Mouse (Mus musculus) right cerebral cortex, postnatal 4 days (tissue): ENCODE data around the gene Dok1.
A peak's percentile ranks its signal among the peaks of the same experiment; 100 is the strongest.

Experiments
- DNase-seq: peaks from one replicate; pipeline ENCODE4 v3.0.0-alpha.2; 2022

The Dok1 gene

DNA sequence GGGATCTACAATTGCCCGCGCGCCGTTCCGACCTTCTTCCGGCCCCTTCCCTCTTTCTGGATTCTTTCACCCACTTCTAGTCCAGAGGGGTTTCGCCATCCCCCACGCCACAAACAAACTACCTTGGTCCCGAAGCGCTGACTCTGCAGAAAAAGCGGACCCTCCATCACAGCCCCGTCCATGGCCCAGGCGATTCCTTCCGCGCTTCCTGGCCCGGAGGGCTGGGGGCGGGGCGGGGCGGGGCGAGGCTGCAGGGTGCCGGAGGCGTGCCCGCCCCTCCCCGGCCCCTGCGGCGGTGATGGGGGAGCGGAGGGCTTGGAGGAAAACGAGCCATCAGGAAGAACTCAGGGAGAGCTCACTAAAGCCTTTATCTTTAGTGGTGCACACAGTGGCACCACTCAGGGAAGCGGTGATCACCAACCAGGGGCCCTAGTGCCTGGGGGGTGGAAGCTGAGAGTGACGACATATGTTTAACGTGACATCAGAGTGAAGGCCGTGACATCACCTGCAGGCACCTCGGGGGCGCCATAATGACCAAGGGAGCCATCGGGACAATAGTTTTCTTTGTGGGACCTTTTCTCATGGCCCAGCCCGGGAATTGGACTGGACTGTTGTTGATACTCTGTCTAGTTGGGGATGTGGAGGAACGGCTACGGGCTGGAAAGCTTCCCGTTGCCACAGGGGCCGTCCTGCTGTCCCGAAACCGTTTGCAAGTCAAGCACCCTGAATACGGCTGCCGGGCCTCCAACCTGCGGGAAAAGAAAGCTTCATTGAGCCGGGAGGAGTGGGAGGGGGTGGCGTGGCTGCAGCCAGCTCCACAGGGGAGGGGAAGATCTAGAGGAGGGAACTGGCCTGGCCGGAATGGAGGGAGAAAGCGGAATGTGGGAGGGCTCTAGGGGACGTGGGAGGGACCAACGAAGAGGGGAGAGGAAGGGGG is at the start of gene Dok1, which contains the start of gene Loxl3:
Gene Dok1, minus strand, starts transcription at position 223 of the 937 bp plus-strand sequence.
Gene Loxl3, plus strand, starts transcription at position 925 of the 937 bp plus-strand sequence.
- peak; percentile 36 for DNase-seq

- DNase-seq, result no peak
These were observed 46.9 kb upstream of the Dok1 start for GRCm38 (mm10) chr6:83080210-83080609.

DNA sequence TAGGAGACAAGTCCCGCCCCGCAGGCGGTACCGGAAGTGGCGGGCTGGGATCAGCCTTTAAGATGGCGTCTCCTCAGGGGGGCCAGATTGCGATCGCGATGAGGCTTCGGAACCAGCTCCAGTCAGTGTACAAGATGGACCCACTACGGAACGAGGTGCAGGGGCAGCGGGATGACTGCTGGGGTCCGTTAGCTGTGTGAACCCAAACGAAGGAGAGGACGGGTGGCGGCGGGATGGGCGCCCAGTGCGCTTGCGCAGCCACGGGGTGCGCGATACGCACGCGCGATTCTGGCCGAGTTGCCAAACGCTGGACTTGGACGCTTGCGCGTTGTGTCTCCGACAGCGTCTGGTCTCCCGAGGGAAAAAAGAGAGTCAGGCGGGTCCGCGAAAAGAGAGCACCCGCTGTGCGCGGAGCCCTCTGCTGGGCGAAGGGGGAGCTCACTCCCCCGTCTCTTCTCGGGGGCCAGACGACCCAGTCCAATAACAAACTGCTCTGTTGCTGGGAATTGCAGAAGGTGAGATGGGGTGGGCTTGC is 45.1 kb upstream of the Dok1 start:
- peak; percentile 100 for DNase-seq

DNA sequence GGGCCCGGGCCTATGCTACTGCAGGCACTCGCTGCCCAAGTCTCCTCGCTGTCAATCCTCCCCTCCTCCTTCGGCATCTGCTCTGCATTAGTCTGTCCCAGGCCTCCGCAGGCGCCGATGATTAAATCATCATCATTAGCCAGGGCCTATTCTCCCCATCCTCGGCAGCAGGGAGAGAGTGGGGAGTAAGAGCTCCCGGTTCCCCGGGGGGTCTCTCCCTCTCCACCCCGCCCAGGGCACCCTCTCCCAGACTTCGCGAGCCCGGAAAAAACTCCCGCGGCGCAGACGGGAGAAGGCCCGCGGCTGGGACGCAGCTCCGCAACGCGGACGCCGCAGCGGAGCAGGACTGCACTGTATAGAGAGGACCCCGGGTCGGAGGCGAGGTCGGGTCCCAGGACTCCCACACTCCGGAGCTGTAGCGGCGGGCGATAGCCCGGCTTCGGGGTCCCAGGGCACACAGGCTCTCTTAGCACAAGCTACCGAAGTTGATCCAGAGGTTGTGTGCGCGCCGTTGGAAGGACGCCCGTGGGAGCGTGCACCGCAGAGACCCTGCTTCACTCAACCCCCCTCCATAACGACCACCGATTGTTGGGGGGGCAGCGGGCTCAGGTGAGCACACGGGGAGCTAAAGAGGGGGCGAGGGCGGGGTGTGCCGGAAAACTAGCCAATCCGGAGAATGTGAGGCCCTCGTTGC is 44.5 kb upstream of the Dok1 start, which contains the start of gene Pcgf1:
Gene Pcgf1, plus strand, starts transcription at position 240 of the 694 bp plus-strand sequence.
- no peak for DNase-seq

DNA sequence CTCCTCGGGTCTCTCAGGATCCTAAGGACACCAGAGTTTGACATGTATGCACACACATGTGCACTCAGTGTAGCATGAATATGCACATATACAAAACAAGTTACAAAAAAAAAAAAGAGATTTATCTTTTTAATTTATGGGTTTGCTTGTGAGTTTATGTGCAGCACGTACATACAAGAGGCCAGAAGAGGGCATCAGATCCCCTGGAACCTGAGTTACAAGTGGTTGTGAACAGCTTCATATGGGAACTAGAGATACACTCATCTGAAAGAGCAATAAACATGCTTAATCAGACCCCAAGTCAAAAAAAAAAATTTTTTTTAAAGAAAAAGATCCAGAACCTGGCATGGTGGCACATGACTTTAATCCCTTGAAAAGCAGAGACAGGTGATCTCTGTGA is 41.7 kb upstream of the Dok1 start:
- no peak for DNase-seq

DNA sequence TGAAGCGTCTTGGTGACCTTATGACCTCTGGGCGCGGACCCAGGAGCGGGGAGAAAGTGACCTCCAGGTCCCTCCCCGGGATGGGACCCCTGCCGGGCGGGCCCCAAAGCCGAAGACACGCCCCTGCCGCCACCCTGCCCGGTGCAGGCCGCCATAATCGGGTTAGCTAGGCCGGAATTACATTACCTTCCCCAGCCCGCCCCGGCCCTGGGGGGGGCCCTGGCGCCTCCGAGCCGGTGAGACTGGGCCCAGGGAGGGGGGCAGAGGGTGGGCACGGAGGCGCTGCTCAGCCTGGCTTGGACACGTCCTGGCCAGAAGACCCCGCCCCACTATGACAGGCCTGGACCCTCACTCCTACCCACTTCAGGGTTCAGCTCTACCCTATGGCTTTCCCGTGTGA is 37.9 kb upstream of the Dok1 start:
- no peak for DNase-seq

- DNase-seq, result no peak
These were observed 37.3 kb upstream of the Dok1 start for GRCm38 (mm10) chr6:83070311-83071219.

GRCm38 (mm10) chr6:83070247-83070310 is 36.8 kb upstream of the Dok1 start, which contains the start of gene Tlx2:
TSS of gene Tlx2 (minus strand) at chr6:83070293.
- DNase-seq, result no peak

GRCm38 (mm10) chr6:83069488-83070246 is 36.4 kb upstream of the Dok1 start:
- no peak for DNase-seq

DNA sequence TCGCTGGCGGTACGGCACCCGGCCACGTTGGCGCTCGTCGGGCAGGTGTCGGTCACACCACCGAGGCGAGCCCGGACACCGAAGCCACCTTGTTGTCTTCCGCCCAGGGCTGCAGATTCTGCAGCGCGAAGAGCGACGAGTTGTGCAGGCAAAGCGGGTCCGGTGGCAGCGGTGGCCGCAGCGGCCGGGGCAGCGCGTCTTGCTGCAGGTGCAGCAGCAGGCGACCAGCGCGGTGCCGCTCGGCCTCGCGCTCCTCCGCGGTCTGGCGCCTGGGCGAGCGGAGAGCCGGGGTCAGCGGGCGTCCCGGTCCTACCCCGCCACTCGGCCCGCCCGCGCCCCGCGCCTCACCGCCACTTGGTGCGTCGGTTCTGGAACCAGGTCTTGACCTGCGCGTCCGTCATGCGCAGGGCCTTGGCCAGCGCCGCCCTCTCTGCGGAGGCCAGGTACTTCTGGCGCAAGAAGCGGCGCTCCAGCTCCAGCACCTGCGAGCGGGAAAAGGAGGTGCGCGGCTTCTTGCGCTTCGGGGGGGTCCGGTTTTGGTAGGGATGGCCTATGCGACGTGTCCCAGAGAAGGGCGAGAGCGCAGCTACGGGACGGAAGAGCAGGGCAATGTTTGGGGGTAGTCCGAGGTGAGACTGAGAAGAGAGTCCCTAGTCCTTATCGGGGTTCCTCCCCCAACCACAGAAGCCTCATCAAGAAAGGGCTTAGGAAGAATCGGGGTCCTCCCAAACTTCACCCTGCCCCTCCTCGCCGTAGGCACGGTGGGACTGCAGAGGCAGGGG is 35.6 kb upstream of the Dok1 start:
- DNase-seq, result no peak

GRCm38 (mm10) chr6:83068221-83068620 is 35.0 kb upstream of the Dok1 start:
- DNase-seq, result no peak

GRCm38 (mm10) chr6:83066441-83066840 is 33.2 kb upstream of the Dok1 start:
- DNase-seq, result no peak

DNA sequence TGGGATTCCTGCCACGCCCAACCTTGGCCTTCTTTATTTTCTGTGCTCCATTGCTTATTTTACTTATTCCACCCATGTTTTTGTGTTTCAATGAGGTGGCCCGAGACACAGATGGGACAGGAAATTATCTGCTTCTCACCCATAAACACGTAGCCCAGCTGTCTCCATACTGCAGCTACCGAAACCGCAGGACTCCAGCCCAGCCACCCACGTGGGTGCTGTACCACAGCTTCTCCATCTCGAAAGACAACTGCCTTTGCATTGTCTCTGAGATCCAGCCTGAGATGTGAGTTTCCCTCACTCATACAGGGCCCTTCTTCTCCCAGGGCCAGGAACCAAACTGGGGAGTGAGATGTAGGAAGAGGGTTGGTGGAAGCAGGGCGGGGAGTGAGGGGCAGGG is 32.7 kb upstream of the Dok1 start:
- DNase-seq, result no peak

GRCm38 (mm10) chr6:83058725-83059124 is 25.5 kb upstream of the Dok1 start:
- no peak for DNase-seq

DNA sequence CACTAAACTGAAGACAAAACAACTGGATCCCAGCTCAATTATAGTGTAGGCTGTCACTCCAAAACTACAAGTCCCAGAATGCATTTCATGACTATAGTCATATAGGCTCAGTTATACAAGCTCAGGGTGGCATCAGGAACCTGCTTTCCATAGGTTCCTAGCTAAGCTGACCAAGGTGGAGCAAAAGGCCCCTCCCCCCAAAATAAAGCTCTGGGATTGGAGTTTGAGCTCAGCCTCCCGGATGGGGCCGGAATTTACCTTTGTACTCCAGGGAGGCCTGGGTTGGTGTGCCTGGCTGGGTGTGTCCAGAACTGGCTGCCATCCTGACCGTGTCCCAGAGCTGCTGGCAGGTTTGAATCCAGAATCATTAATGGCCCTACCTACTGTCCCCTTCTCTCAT is 24.5 kb upstream of the Dok1 start, which contains the start of gene Dqx1:
Gene Dqx1, plus strand, starts transcription at position 55 of the 400 bp plus-strand sequence.
- DNase-seq, result no peak

DNA sequence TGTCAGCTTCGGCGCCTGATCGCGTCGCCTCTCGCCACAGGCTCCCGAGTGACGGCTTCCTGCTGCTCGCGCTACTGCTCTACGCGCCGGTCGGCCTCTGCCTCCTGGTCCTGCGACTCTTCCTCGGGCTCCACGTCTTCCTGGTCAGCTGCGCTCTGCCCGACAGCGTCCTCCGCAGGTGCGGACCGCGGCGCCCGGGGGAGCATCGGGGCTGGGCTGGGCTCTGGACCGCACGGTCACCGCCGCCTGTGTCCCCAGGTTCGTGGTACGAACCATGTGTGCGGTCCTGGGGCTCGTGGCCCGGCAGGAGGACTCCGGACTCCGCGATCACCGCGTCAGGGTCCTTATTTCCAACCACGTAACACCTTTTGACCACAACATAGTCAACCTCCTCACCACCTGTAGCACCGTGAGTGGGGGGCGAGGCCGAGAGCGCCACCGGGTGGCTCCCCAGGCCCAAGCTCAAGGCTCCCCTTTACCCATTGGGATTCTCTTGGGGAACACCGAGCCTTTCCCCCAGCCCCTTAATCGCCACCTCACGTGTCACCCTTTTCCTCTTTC is 21.7 kb upstream of the Dok1 start, which contains the start of gene Htra2:
Gene Htra2, minus strand, starts transcription at position 403 of the 561 bp plus-strand sequence.
- no peak for DNase-seq

DNA sequence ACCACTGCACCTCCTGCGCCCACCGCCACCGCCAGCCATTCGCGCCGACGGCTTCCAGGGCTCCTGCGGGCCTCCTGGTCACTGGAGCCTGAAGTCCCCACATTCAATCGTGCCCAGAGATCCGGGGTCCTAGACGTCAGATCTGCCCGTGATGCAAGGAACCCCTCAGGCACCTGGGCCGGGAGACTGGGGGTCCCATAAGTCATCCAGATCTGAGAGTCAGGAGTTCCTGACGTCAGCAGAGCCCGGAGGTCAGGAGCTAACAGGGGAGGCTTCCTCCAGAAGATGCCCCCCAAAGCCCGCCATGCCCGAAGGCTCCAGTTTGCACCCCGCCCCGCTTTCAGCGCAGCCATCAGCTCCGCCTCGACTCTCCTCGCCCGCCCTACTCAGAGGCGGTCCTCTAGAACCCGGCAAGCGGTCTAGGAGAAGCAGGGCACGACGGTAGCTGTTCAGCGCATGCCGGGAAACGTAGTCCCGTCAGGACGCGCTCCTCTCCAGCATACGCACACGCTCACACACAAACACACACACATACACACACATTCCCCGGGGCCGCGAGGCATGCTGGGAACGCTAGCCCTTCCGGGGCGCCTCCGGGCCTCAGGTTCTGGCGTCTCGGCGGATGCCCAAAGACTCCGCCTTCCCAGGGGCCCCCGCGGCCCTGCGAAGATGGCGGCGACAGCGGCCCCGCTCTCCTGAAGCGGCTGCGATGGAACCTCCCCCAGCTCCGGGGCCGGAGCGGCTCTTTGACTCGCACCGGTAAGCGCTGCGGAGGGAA is 21.0 kb upstream of the Dok1 start, which contains the start of gene Aup1:
Gene Aup1, plus strand, starts transcription at position 448 of the 778 bp plus-strand sequence.
- peak; percentile 94 for DNase-seq

GRCm38 (mm10) chr6:83053136-83053960 is 20.1 kb upstream of the Dok1 start:
- DNase-seq, result no peak

GRCm38 (mm10) chr6:83049367-83049766 is 16.1 kb upstream of the Dok1 start:
- DNase-seq, result no peak
